Mouse (Mus musculus) layer of hippocampus, postnatal 36 days (tissue): ENCODE data around the gene Slc18a2. TPM values are rescaled to one million over a fixed set of nuclear protein-coding genes. Genes with fewer than 3 reads are reported as not detected.

Experiments
- DNase-seq, 2 experiments: peaks; one replicate each; pipeline ENCODE4 v3.0.0; 2022
- total RNA-seq, 2 experiments: library from RNA; stranded (reverse); gene quantifications; 2 replicates each; pipeline ENCODE4 v1.2.3; 2021

Slc18a2 gene
- total RNA-seq: 1 to 10 TPM; 1.1 to 1.2 TPM

DNA sequence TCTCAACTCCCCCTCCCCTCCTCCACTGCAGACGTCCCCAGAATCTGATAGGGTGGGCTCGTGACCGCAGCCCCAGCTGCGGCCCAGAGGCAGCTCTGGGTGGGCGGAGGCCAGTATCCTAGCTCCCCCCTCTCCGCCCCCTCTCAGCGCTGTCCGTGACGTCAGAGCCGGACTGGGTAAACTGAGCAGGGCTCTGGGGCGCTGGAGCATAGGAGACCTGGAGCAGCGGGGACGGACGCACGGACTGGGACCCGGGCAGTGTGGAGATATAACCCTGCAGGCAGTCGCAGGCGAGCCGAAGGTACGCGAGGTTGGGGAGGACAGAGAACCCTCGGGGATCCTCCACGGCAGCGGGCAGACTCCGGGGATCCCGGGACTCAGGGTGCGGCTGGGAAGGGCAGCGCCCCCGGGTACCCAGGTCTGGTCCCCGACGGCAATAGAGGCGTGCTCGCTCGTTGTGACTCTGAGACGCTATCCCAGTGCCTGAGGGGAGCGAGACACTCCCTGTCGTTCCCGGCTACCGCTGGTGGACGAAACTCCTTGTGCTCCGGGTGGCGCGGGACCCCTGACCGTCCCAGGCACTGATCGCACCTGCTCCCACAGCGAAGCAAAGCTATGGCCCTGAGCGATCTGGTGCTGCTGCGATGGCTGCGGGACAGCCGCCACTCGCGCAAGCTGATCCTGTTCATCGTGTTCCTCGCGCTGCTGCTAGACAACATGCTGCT lies at the start of gene Slc18a2:
Gene Slc18a2 (plus strand): TSS at position 179 of the 725 bp plus-strand sequence.
- DNase-seq: no peak

DNA sequence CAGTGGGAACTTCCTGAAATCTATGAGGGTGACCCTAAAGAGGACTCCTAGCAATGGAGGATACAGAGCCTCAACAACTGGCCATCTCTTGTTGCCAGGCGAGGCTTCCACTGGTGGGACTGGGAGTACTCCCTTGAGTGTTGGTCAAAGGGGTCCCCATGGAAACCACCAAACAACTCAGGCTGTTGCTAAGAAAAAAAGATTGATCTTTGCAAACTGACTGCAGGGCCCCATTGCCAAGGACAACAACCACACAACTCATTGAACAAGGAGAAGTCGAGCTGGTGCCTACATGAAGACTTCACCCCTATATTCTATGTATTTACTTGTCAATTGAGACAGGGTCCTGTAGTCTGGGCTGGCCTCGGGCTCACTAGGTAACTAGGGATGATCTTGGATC lies 43.8 kb upstream of the Slc18a2 start:
- no peak for DNase-seq

GRCm38 (mm10) chr19:59218991-59219390 lies 41.7 kb upstream of the Slc18a2 start, which contains the start of gene Kcnk18:
Gene Kcnk18, plus strand, starts transcription at chr19:59219214.
- no peak for DNase-seq

- no peak for DNase-seq
Observed at GRCm38 (mm10) chr19:59221131-59221530, 39.6 kb upstream of the Slc18a2 start.

GRCm38 (mm10) chr19:59228376-59228775 lies 32.3 kb upstream of the Slc18a2 start:
- DNase-seq: no peak

DNA sequence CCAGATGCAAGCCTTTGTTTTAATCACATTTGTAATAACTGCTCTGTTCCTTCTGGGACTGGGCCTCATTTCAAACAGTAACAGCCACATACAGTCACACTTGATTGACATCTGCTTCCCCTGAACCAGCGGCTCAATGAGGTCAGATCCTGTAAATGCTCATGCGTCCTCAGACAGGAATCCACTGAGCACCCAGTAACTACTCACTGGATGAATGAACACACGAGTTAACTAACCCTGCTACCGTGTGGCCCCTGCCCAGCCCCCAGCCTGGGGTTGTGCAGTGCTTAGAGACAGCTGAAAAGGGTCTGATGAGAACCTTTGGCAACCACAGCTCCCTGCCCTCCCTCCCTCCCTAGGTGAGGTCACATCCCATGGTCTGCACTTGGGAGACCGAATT lies 27.9 kb upstream of the Slc18a2 start:
- no peak for DNase-seq

GRCm38 (mm10) chr19:59235001-59235400 lies 25.7 kb upstream of the Slc18a2 start:
- DNase-seq: no peak

GRCm38 (mm10) chr19:59236046-59236445 lies 24.6 kb upstream of the Slc18a2 start:
- no peak for DNase-seq

DNA sequence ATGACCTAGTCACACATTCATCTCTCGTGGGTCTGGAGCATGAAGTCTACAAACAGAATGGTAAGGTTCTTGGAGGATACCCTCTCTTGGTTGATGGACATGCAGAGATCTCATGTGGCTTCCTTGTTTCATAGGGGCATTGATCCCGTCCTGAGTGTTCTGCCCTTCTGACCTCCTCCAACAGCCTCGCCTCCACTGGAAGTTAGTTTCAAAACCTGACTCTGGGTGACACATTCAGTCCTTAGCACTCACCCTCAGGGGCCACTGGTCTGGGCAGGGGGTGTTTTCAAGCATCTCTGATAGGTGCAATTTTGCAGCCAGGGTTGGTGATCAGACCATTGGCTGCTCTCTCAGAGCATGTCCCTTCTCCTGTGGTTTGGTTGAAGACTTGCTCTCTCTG lies 22.1 kb upstream of the Slc18a2 start:
- DNase-seq: no peak

- DNase-seq: peak; percentile 81 to 84
Observed at GRCm38 (mm10) chr19:59239124-59239817, 21.4 kb upstream of the Slc18a2 start.

- DNase-seq: no peak
Observed at GRCm38 (mm10) chr19:59241987-59242386, 18.7 kb upstream of the Slc18a2 start.

GRCm38 (mm10) chr19:59243057-59243456 lies 17.6 kb upstream of the Slc18a2 start:
- DNase-seq: no peak

GRCm38 (mm10) chr19:59248144-59248543 lies 12.6 kb upstream of the Slc18a2 start:
- DNase-seq: no peak

DNA sequence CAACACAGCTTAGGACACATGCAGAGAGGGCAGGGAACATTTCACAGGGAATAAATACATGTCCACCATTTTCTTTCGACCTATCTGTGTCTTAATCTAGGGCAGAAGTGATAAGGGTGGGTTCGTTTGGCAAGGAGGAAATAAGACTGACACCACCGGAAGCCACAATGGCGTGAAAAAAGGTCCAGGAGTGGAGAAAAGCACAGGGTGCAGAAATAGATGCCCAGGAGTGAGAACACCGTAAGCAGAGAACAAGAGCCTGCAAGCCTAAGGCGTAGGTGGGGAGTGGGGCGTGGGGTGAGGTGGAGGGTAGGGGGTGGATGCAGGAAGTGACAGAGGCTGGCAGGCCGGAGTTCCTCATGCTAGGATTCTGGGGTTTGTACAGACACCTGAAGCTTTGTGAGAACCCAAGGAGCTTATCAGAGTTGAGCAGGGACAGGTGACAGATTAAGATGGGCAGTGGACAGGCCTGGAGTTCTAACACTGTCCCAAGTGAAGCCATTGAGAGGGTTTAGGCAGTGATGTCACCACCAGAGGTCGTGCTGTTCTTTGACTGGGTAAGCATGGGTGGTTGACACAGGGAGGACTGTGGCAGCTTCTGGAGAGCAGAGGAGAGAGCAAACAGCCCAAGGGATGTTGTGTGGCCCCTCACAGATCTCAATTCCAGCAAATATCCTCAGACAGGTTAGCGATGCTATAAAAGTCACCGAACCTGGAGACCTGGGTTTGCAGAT lies 12.0 kb upstream of the Slc18a2 start:
- no peak for DNase-seq

- DNase-seq: no peak
Observed at GRCm38 (mm10) chr19:59252651-59253050, 8.0 kb upstream of the Slc18a2 start.

GRCm38 (mm10) chr19:59259633-59260032 lies 1.1 kb upstream of the Slc18a2 start:
- DNase-seq: no peak

DNA sequence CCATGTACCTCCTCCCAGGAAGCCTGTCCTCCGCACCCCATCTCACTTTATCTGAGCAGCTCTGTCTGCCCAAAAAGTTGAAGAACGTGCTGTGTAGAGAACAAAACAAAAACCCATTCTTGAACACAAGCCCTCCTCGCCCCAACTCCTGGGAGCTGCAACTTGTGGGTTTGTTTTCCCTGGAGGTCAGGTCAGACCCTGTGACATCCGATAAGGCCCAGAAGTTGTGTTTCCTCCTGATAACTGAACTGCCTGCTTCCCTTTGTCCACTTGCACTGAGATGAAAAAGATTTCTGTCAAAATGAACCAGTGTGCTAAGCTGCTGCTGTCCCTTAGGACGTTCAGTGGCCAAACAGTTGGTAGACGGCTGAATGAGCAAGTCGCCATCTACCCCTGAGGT lies 908 bp downstream of the Slc18a2 start:
- no peak for DNase-seq

DNA sequence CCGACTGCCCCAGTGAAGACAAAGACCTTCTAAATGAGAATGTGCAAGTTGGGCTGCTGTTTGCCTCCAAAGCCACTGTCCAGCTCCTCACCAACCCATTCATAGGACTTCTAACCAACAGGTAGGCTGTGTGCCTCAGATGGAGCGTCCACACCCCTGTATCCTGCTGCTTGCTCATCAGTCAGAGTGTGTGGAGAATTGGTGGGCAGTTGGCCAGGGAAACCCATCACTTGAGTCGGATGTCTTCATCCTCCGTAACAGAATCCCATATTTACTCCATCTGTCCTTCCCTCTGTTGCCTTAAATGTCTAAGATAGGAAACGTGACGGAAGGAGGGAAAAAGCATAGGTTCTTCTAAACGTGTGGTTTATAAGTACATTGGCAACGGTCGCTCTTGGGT lies 2.5 kb downstream of the Slc18a2 start:
- DNase-seq: no peak

DNA sequence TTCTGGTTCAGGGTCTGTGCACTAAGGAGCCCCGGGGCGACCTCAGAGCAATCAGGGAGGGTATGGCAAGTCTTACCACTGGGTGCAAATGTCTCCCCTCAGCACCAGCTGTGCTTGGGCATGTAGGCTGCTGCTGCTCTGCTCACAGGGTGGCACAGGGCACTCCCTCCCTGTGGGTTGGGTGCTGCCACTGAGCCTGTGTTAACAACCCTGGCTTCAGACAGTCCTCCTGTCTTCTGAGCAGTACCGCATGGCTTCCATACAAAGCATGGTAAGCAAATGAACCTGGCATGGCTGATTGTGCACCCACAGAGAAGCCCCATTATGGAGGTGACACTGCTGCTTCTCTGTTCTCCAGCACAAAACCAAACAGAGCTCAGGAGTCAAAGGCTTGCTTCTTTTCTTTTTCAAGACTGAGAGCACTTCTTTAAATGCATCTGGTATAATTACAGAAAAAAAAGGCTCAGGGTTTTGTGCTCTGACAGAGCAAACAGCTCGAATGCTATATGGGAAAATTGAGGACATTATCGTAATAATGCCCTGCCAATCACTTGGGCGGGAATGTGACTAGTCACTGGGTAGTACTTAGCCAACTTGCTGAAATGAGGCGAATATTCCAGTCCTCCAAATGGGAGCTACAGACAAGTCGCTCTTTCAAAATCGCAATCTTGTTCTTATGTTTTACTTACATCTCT lies 4.3 kb downstream of the Slc18a2 start:
- DNase-seq: no peak

DNA sequence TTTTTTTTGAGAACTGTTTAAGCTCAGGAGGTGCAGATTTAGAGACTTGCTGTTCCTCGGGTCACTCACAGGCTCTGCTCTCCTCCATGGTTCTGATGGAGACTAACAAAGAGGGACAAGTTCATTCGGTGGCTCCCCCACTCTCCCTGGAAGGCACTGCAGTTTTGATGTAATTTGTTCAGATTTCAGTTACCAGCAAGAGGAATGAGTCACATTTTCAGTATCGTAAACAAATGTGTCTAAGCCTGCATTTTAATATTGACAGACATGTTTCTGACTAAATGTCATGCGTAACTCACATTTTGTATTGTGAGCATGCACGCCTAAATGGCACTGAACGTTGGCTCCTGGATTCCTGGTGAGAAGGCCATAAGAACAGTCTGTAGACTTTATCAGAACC lies 5.2 kb downstream of the Slc18a2 start:
- DNase-seq: no peak

DNA sequence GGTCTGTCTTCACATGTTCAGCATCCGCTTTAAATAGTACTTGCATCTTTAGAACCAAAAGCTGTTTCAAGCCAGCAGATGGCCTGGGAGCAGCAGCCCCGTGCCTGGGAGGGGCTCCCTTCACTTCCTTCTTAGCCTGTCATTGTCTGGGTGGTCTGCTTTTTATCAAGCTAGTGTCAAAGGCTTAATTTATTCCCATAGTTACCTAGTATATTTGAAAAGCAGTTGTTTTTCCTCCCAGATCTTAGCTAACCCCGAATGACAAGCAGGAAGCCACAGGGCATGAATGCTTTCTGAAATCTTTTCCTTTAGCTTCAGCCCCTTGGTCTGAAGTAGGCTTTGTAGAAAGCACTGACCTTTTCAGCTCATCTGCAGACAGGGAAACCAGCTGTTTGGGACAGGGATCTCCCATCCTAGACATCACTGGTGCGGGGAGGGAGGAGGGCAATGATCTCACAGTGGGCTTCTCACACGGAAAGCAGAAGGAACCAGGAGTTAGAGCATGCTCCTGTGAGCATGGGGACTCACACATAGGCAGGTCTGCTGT lies 6.8 kb downstream of the Slc18a2 start:
- no peak for DNase-seq

DNA sequence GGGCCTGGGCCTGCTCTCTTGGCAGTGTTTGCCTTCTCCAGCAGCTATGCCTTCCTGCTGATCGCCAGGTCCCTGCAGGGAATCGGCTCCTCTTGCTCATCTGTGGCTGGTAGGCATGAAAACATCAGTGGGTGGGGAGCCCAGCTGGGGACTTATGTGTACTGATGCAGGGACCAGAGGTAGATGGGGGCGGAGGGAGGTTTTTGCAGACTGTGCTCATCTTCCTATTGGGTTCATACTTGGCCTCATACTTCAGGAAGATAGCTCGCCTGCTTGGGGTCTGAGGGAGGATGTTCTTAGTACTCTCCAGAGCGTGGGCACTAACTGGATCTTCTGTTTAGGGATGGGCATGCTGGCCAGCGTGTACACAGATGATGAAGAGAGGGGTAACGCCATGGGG lies 12.5 kb downstream of the Slc18a2 start:
- no peak for DNase-seq
